Mouse (Mus musculus): ENCODE data around the gene Vgf. TPM values are rescaled to one million over a fixed set of nuclear protein-coding genes. Genes with fewer than 3 reads are reported as not detected.

Vgf gene
- polyA plus RNA-seq, 1 experiment from 2014 or later: 1.5 TPM

GRCm38 (mm10) chr5:137024318-137024717, 1.9 kb upstream of the Vgf start:
- WGBS: 46% methylated on average over 3 of the region's 3 CpGs

DNA sequence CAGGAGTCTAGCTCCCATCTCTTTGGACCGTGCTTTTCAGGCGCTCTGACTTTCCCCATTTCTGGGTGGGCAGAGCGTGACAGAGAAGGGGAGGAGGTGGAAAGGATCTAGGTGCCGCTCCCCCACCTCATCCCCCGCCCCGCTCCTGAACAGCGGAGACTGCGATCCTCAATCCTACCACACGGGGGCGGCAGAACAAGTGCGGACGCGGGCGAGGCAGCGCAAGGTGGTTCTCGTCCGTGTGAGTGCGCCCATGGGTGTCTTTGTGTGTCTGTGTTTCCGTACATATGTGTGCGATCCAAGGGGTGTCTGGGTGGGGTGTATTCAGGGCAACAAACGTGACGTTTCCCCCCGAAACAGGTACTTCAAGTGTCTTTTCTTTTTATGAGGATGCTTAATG, 1.1 kb upstream of the Vgf start:
- no peak overlapping the region for H3K9ac ChIP-seq (ENCODE audit: low read length)
- no peaks in the 10 kb centered on the region for H3K9me3 ChIP-seq (ENCODE audit: control insufficient read depth, low read length)
- H3K36me3 ChIP-seq (ENCODE audit: control insufficient read depth, insufficient read depth, low read length): no peaks in the 10 kb centered on the region
- H3K27ac ChIP-seq (ENCODE audit: low read depth, low read length): no peak overlapping the region
- 0% methylated on average over 23 of the region's 23 CpGs for WGBS
- no peak overlapping the region for H3K4me3 ChIP-seq (ENCODE audit: low read depth, low read length)
- H3K4me2 ChIP-seq (ENCODE audit: low read depth): no peak overlapping the region; the same call in 1 of the 2 replicates
- no peak for ATAC-seq (ENCODE audit: insufficient read depth, low FRiP score, low TSS enrichment)
- peak; percentile 81 for DNase-seq (ENCODE audit: low spot score)
- no peaks in the 10 kb centered on the region for H3K4me1 ChIP-seq (ENCODE audit: control insufficient read depth, insufficient read depth, low read length)
- peaks cover 52% of the 10 kb centered on the region for H3K27me3 ChIP-seq (ENCODE audit: control insufficient read depth, insufficient read depth, low read length)

More at GRCm38 (mm10) chr5:137024318-137024717, 1.9 kb upstream of the Vgf start:
- no peak for ATAC-seq (ENCODE audit: insufficient read depth, low FRiP score, low TSS enrichment)
- Histone ChIP-seq H3K4me3 (ENCODE audit: low read depth, low read length) (no peak overlapping the region), H3K9ac (ENCODE audit: low read length) (no peak overlapping the region), H3K4me2 (ENCODE audit: low read depth) (no peak overlapping the region), H3K4me1 (ENCODE audit: control insufficient read depth, insufficient read depth, low read length) (no peaks in the 10 kb centered on the region), H3K27ac (ENCODE audit: low read depth, low read length) (no peak overlapping the region), H3K27me3 (ENCODE audit: control insufficient read depth, insufficient read depth, low read length) (peaks cover 49% of the 10 kb centered on the region), H3K9me3 (ENCODE audit: control insufficient read depth, low read length) (no peaks in the 10 kb centered on the region), H3K36me3 (ENCODE audit: control insufficient read depth, insufficient read depth, low read length) (no peaks in the 10 kb centered on the region)
- DNase-seq (ENCODE audit: low spot score): no peak

DNA sequence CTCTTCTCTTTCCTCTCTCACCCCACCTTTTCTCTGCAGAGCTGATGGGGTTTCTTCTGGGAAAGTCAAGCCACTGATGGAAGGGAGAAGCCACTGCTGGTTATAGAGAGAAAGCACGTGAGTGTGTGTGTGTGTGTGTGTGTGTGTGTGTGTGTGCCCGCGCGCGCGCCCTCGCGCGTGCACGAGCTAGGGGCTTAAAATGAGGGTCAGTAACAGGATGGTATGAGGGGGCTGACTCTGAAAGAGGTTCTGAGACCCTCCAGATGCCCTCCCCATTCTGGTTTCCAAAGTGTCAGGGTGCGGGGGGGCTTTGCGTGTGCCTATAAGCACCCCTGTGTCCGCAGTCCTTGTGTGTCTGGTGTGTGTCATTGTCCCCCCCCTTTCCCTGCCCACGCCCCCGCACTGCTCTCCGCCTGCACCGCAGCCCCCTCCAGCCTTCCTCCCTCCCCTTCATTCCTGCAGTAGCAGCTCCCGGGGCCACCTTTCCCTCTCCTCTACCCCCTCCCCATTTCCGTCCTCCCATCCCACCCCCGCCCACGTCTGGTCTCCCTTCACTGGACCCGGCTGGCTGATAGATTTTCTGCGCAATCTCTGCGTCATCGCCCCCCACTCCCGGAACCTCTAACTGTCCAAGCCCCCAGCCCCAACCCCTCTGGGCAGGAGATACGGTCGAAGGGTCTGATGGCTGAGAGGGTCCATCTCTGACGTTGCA, 2.5 kb downstream of the Vgf start:
- 4% methylated on average over 25 of the region's 29 CpGs for WGBS
- Histone ChIP-seq H3K27me3 (ENCODE audit: control insufficient read depth, insufficient read depth, low read length) (peaks cover 76% of the 10 kb centered on the region), H3K27ac (ENCODE audit: low read depth, low read length) (no peak overlapping the region), H3K4me1 (ENCODE audit: control insufficient read depth, insufficient read depth, low read length) (peaks cover 16% of the 10 kb centered on the region), H3K4me3 (ENCODE audit: low read depth, low read length) (no peak overlapping the region), H3K36me3 (ENCODE audit: control insufficient read depth, insufficient read depth, low read length) (no peaks in the 10 kb centered on the region), H3K4me2 (ENCODE audit: low read depth) (peak overlapping the region; percentile 52; the same call in 1 of the 2 replicates), H3K9me3 (ENCODE audit: control insufficient read depth, low read length) (no peaks in the 10 kb centered on the region), H3K9ac (ENCODE audit: low read length) (no peak overlapping the region)
- ATAC-seq (ENCODE audit: insufficient read depth, low FRiP score, low TSS enrichment): no peak
- no peak for DNase-seq (ENCODE audit: low spot score)

- DNase-seq (ENCODE audit: low spot score): no peak
- Histone ChIP-seq H3K9me3 (ENCODE audit: control insufficient read depth, low read length) (no peaks in the 10 kb centered on the region), H3K27ac (ENCODE audit: low read depth, low read length) (no peak overlapping the region), H3K36me3 (ENCODE audit: control insufficient read depth, insufficient read depth, low read length) (no peaks in the 10 kb centered on the region), H3K4me2 (ENCODE audit: low read depth) (peak overlapping the region; percentile 52; the same call in 1 of the 2 replicates), H3K9ac (ENCODE audit: low read length) (no peak overlapping the region), H3K4me1 (ENCODE audit: control insufficient read depth, insufficient read depth, low read length) (peaks cover 16% of the 10 kb centered on the region), H3K27me3 (ENCODE audit: control insufficient read depth, insufficient read depth, low read length) (peaks cover 74% of the 10 kb centered on the region), H3K4me3 (ENCODE audit: low read depth, low read length) (0 out of 2 replicates have a peak overlapping the region, but pooled peaks have one; percentile 19)
- WGBS: 2% methylated on average over 8 of the region's 8 CpGs
- no peak for ATAC-seq (ENCODE audit: insufficient read depth, low FRiP score, low TSS enrichment)
These were observed 3.0 kb downstream of the Vgf start for GRCm38 (mm10) chr5:137029273-137029585.

DNA sequence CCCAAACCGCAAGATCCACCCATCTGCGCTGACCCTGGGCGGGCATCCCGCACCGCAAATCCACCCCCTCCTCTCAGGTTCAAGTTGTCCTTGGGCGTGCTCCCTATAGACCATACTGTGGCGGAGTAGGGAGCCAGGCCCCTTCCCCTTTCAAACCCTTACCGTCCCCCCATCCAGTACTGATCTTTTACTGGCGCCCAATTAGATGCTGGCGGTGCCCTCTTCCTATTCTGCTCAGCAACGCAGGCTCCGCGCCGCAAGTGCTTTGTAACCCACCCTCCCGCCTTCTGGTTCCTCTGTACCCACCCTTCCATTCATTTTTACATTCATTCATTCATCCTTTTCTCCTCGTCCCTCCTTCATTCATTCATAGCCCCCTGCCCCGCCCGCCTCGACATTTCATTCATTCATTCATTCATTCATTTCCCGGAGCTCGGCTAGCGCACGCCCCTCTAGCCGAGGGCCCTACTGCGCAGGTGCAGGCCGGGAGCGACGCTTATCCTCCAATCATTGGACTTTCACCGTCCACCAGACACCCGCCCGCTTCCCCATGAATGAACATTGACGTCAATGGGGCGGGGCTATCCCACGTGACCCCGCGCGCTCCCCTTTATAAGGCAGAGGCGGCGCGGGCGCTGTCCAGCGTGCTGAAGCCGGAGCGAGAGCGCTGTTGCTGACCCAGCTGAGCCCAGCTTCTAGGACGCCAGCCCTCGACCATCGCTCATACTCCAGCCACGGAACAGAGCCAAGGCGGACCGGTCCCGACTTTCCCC, 3.6 kb downstream of the Vgf start:
- WGBS: under 1% methylated on average over 51 of the region's 52 CpGs
- DNase-seq (ENCODE audit: low spot score): peak; percentile 97
- H3K4me1 ChIP-seq (ENCODE audit: control insufficient read depth, insufficient read depth, low read length): peaks cover 16% of the 10 kb centered on the region
- no peak overlapping the region for H3K27ac ChIP-seq (ENCODE audit: low read depth, low read length)
- H3K9ac ChIP-seq (ENCODE audit: low read length): no peak overlapping the region
- H3K9me3 ChIP-seq (ENCODE audit: control insufficient read depth, low read length): no peaks in the 10 kb centered on the region
- no peaks in the 10 kb centered on the region for H3K36me3 ChIP-seq (ENCODE audit: control insufficient read depth, insufficient read depth, low read length)
- H3K4me3 ChIP-seq (ENCODE audit: low read depth, low read length): peak overlapping the region; percentile 19
- peak; percentile 76 for ATAC-seq (ENCODE audit: insufficient read depth, low FRiP score, low TSS enrichment)
- H3K4me2 ChIP-seq (ENCODE audit: low read depth): peak overlapping the region; percentile 52
- peaks cover 68% of the 10 kb centered on the region for H3K27me3 ChIP-seq (ENCODE audit: control insufficient read depth, insufficient read depth, low read length)

DNA sequence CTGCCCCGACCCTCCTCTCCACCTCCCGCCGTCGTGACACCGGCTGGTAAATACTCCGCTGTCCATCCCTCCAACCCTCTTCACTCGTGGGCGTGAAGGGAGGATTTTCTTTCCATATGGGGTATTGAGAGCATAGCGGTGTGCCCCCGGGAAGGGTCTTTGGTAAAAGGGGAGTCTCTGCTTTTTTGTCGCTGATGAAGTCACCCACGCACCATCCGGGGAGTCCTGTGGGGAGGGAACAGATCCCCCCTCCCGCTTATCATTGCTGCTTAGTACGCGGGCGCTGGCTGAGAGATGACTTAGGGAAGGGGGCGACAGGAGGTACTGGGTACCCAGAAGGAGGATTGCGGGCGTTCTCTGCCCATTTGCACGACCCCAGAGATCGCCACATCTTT, 4.2 kb downstream of the Vgf start:
- WGBS: 12% methylated on average over 22 of the region's 22 CpGs

DNA sequence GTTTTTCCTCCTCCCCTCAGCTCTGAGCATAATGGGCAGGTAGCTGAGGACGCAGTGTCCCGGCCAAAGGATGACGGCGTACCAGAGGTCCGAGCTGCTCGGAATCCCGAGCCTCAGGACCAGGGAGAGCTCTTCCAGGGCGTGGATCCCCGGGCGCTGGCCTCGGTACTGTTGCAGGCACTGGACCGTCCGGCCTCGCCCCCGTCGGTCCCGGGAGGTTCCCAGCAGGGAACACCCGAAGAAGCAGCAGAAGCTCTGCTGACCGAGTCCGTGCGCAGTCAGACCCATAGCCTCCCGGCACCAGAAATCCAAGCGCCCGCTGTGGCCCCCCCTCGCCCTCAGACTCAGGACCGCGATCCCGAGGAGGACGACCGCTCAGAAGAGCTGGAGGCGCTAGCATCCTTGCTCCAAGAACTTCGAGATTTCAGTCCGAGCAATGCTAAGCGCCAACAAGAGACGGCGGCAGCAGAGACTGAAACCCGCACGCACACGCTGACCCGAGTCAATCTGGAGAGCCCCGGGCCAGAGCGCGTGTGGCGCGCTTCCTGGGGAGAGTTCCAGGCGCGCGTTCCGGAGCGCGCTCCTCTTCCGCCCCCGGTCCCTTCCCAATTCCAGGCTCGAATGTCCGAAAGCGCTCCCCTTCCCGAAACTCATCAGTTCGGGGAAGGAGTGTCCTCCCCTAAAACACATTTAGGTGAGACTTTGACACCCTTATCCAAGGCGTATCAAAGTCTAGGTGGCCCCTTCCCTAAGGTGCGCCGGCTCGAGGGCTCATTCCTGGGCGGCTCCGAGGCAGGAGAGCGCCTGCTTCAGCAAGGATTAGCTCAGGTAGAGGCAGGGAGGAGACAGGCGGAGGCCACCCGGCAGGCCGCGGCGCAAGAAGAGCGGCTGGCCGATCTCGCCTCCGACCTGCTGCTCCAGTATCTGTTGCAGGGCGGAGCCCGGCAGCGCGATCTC, 5.2 kb downstream of the Vgf start:
- Histone ChIP-seq H3K36me3 (ENCODE audit: control insufficient read depth, insufficient read depth, low read length) (no peaks in the 10 kb centered on the region), H3K9me3 (ENCODE audit: control insufficient read depth, low read length) (no peaks in the 10 kb centered on the region), H3K4me1 (ENCODE audit: control insufficient read depth, insufficient read depth, low read length) (peaks cover 16% of the 10 kb centered on the region), H3K9ac (ENCODE audit: low read length) (peak overlapping the region; percentile 22; the same call in 1 of the 2 replicates), H3K4me3 (ENCODE audit: low read depth, low read length) (peak overlapping the region; percentile 33), H3K27me3 (ENCODE audit: control insufficient read depth, insufficient read depth, low read length) (peaks cover 54% of the 10 kb centered on the region), H3K27ac (ENCODE audit: low read depth, low read length) (no peak overlapping the region), H3K4me2 (ENCODE audit: low read depth) (peak overlapping the region; percentile 90)
- under 1% methylated on average over 78 of the region's 78 CpGs for WGBS
- DNase-seq (ENCODE audit: low spot score) (no peak), ATAC-seq (ENCODE audit: insufficient read depth, low FRiP score, low TSS enrichment) (no peak)

More for the DNA sequence above, 4.2 kb downstream of the Vgf start:
- Histone ChIP-seq H3K36me3 (ENCODE audit: control insufficient read depth, insufficient read depth, low read length) (no peaks in the 10 kb centered on the region), H3K4me3 (ENCODE audit: low read depth, low read length) (peak overlapping the region; percentile 19; the same call in 1 of the 2 replicates), H3K9ac (ENCODE audit: low read length) (no peak overlapping the region; the same call in 1 of the 2 replicates), H3K4me2 (ENCODE audit: low read depth) (peak overlapping the region; percentile 52), H3K9me3 (ENCODE audit: control insufficient read depth, low read length) (no peaks in the 10 kb centered on the region), H3K4me1 (ENCODE audit: control insufficient read depth, insufficient read depth, low read length) (peaks cover 16% of the 10 kb centered on the region), H3K27me3 (ENCODE audit: control insufficient read depth, insufficient read depth, low read length) (peaks cover 62% of the 10 kb centered on the region), H3K27ac (ENCODE audit: low read depth, low read length) (no peak overlapping the region)
- DNase-seq (ENCODE audit: low spot score) (no peak), ATAC-seq (ENCODE audit: insufficient read depth, low FRiP score, low TSS enrichment) (no peak)

- H3K9me3 ChIP-seq (ENCODE audit: control insufficient read depth, low read length): no peaks in the 10 kb centered on the region
- H3K9ac ChIP-seq (ENCODE audit: low read length): peak overlapping the region; percentile 22; the same call in 1 of the 2 replicates
- DNase-seq (ENCODE audit: low spot score): no peak
- peak; percentile 7; the same call in 1 of the 2 replicates for ATAC-seq (ENCODE audit: insufficient read depth, low FRiP score, low TSS enrichment)
- under 1% methylated on average over 31 of the region's 33 CpGs for WGBS
- H3K4me2 ChIP-seq (ENCODE audit: low read depth): peak overlapping the region; percentile 90
- peaks cover 48% of the 10 kb centered on the region for H3K27me3 ChIP-seq (ENCODE audit: control insufficient read depth, insufficient read depth, low read length)
- no peaks in the 10 kb centered on the region for H3K36me3 ChIP-seq (ENCODE audit: control insufficient read depth, insufficient read depth, low read length)
- peak overlapping the region; percentile 33 for H3K4me3 ChIP-seq (ENCODE audit: low read depth, low read length)
- H3K4me1 ChIP-seq (ENCODE audit: control insufficient read depth, insufficient read depth, low read length): peaks cover 16% of the 10 kb centered on the region
- H3K27ac ChIP-seq (ENCODE audit: low read depth, low read length): no peak overlapping the region
These were observed 5.8 kb downstream of the Vgf start for GRCm38 (mm10) chr5:137032033-137032421.

Measured in neural tube, embryonic 11.5 days (tissue).